Mouse (Mus musculus) gastrocnemius, adult 18-20 months (tissue): ENCODE measurements at regions not wholly inside any gene's neighbourhood (a gene's known extent, or its start where the extent isn't known, plus 50 kb on each side); places are given as distances from the start of the nearest gene placed in this dataset.

Source experiments
- DNase-seq: peaks from one replicate; pipeline ENCODE4 v3.0.0; 2021; ENCODE audit warnings: low spot score

DNA sequence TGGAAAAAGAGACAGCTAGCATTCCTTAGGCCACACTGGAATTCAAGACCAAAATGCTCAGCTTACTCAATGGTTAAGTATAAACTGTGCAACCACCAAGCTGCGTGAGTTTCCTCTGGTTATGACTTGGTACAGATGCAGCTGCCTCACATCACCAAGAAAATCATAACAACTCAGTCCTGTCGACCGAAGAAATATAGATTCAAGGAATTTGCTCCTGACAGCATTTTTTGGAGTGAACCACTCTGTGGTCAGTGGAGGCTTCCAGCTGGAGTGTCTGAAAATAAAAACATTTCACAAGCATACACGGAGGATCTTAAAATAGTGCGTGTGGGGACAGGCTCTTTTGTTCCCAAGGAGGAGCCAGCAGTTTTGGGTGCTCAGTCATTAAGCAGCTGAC is 253.8 kb downstream of the Bckdhb start:
- DNase-seq, result peak; percentile 4

DNA sequence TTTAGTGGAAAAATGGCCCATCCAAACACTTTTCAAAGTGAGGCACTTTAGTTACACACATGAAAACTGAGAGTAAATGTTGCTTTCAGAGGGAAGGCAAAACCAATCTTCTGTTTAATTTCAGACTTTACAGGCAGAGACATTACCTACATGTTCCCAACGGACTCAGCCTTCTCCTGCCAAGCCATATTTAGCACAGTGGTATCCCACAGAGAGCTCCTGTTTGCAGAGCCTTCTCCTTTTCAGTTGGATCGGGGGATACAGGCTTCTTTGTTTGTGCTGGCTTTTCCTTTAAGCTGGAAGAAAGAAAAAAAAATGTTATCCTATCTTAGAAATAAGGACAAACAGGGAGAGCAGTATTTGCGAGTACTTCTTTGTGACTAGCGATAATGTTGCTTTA is 254.3 kb downstream of the Bckdhb start:
- DNase-seq, result no peak

DNA sequence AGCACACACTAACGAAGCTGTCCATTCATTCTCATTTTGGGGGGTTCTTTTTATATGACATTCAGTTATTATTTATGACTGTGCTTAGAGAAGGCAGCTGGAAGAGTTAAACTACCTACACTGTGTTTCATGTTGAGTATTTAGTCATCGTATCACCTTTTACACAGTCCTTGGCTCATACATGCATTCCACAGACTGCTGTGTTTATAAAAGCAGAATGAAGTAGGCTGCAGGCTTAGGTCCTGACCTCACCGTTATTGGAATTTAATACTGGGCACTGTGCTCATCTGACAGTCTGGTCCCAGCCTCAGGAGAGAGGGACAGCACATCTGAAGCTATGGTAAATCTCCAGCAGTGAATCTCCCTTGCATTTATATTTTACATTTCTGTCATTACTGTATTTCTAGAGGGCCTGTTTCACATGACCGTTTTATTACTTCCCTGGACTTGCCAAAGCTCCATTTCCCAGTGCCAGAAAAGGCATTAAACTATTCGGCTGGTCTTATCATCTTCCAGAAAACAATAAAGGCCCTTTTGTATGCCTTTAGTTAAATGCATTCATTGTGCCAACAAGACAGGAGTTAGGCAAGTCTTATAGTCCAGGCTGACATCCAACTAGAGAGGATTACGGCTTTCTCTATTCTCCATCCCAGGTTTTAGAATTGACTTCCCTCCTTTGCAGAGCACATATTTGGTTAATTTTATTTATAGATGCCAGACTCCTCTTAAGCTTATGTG is 258.9 kb downstream of the Bckdhb start:
- DNase-seq, result no peak

DNA sequence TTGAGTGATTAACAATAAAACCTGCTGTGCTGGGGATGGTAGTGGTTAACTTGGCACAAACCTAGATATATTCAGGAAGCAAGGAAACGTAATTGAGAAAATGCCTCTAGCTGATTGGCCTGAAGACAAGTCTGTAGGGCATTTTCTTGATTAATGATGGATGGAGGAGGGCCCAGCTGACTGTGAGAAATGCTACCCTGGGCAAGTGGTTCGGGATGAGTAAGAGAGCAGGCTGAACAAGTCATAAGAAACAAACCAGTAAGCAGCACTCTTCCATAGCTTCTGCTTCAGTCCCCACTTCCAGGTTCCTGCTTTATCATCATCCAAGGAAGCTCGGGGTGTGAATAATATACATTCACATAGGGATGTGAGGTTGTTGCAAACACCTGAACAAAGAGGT is 262.6 kb downstream of the Bckdhb start:
- no peak for DNase-seq

DNA sequence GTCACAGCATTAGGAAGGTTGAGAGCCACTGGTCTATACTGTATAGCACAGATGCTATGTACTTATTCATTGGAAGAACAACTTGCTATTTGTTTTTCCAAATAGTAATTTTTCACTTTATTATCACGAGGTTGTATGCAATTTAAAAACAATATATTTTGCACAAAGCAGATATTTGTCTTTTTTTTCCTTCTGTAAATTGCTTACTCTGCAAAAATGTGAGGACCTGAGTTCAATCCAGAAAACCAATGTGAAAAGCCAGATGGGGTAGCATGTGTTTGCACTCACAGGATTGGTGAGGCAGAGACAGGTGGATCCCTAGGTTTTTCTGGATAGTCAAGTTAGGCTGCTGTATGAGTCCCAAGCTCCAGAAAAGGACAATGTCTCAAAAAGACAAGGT is 268.5 kb downstream of the Bckdhb start:
- no peak for DNase-seq

DNA sequence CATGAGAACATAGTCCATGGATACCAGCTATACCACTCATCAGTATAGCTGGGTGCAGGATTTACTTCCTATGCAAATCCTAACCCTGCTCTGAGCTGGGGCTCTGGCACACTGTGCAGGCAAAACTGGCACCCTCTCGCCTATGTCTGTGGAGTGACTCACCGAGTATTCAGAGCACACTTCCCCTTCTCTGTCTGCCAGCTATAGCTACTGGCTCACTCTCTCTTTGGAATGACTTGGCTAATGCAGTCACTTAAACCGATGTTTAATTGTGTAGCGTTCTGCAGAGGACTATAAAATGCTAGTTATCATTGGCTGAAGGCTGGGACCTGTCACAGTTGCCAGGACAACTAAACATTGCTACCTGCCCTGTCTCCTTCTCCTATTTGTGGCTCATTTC is 269.8 kb downstream of the Bckdhb start:
- DNase-seq, result no peak

DNA sequence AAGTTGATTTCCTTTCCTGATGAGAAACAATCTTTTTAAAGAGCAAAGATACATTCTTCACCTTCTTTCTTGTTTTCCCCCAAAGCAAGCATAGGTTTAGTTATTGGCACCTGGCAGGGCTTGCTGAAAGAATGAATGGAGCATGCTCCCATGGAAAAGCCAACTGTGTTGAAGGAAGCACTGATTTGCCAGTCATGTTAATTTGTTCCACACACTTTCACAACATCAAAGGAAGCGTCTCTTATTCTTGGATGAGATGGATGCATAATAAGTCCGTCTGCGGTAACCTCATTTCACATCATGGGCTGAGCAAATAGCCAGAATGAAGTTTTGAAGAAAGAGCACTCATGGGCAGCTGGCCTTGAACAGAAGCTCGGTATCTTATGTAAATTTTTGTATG is 270.4 kb downstream of the Bckdhb start:
- no peak for DNase-seq

DNA sequence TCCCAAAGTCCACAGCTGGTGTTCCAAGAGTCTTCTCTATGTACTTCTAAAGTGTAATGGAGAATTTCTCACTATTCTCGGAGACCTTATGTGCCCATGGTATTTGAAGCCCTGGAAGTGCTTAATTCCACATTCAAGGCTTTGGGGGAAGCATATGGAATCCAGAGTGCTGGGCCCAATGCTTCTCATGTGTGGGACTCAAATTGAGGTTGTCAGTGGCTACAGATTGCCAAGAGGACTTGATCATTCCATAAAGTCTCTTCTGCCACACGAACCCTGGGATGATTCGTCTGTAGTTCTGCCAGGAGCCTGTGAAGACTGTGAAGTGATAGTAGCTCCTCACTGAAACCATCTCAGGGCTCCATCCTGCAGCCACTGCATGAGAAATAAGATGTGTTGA is 275.3 kb downstream of the Bckdhb start:
- no peak for DNase-seq

DNA sequence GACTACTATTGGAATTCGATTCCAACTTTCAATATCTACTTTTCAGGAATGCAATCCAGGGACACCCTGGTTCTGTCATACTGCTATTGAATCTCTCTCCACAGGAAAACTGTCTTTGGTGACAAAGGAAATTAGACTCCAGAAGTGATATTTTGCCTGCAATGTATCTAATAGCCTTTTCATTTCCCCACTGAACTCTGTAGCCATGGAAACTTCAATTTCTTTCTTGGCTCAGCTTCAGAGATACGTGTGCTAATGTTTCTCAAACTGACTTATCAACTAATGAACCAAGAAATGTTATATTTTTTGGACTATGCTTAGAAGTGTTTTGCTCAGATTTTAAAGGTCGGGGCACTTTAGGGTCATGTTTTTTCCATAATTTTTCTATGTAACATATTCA is 279.1 kb downstream of the Bckdhb start:
- no peak for DNase-seq

DNA sequence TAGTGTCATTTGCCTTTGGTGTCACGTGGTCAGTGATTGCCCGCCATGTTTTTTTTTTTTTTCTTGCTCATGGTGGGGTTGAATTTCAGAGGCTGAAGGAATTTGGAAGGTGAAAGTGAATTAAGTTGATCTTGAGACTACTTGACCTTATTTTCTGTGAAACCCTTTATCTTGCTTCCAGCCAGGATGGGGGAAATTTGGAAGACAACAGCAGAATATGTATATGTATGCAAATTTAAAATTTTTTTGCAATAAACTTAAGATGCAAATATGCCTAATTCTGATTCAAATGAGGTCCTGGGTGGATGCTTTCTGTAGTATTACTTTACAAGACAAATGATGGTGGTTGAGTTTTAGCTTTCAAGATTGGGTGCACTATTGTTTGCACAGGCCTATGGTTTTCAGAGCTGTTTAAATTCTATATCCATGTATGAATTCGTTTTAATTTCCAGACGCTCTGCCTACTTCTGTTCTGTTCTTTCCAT is 315.6 kb downstream of the Bckdhb start:
- DNase-seq, result no peak

DNA sequence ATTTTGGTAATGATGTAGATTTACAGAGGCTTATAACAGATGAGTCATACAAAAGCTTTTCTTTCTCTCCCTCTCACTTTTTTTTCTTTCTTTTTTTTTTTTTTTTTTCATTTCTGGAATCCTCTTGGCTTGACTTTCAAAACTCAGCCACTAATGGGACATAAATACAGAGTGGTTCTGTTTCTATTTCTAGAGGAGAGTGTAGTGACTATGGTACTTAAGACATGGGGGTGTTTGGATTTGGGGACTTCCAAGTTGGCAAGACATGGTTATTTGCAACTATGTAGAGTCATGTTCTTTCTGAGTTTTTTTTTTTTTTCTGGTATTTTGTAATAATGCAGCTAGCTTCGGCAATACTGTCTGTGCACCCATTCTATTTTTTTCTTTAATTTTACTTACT is 324.8 kb downstream of the Bckdhb start:
- no peak for DNase-seq

DNA sequence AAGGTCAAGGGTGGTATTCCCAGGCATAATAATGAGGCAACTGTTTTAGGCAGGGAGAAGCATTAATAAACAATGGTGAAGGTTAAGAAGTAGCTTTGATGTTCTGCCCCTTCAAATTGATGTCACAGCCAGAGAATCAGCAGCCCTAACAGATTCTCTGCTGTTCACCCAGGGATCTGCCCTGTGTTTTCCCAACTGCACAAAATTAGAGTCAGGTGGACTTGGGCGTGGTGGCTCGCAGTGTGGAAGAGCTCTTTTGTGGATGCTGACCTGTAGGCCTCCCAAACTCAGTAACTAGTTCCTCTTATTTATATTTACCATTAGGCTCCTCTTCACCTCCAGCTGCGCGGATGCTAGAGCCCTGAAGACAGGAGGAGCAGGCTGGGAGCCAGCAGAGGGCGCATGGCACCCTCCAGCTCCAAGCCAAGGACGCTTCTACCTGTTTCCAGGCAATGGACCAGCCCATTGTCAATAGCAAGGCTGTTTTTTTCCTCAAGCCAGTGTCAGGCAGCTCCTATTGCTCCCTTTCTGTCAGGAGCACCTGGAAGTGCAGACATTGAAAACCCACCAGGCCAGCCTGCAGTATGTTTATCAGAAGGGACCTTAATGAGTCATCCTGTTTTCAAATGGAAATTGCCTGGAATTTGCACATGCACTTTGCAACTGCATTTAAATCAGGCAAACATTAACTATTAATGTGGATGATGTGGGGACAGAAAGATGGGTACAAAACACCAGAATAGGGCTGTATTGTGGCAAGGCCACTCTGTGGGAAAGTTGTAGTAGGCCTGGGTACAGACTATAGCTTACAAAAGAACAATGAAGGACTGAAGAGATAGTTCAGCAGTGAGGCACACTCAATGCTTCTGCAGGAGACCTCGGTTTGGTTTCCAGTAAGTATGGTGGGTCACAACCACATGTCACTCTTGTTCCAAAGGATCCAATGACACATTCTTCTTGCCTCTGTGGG is 328.4 kb downstream of the Bckdhb start:
- no peak for DNase-seq

DNA sequence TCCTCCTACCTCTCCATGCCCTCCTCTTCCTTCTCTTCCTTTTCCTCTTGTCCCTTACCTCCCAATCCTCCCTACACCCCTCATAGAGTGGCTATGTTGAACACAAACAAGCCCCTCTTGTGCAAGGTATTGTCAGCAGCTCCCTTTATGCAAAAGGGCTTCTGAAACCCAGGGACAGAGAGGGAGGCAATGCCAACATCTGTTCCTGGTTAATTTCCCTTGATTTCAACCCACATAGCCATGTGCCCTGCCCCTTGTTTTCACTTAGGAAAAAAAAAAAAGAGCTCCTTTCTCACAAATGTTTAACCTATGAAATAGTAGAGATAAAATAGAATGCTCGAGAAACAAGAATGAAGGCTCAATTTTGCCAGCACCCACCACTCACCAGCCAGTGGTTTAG is 333.5 kb downstream of the Bckdhb start:
- DNase-seq, result no peak

DNA sequence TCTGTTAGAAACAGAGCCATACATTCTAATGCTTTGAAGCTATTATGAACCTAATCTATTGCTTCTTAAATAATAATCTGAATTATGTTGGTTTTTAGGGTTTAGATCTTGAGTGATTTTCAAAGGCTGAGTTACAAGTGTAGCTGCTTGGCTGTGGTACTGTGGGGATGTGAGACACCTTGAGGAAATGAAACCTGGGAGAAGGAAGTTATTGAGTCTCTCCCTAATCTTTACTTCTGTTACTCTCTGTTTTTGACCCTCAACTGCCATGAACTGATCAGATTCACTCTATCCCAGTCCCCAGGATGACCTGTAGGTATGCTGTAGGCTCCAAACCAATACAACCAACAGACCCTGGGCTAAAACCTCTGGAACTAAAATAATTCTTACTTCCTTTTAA is 334.8 kb downstream of the Bckdhb start:
- no peak for DNase-seq

DNA sequence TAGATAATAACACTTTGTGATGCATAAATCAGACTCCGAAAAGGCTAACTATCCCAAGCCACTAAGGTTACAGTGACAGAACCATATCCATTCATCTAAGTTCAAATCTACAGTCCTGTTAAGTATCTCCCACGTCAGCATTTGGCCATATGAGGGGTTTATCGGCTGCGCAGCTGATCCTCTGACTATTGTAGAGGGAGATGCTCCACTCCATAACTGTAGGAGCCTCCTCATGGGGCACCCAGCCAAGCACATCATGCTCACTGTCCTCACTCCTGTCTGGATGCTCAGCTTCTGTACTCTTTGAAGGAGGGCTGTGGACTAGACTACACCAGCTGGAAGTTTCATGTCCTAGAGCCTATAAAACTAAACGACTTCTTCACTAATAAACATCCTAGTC is 337.2 kb downstream of the Bckdhb start:
- DNase-seq, result no peak

DNA sequence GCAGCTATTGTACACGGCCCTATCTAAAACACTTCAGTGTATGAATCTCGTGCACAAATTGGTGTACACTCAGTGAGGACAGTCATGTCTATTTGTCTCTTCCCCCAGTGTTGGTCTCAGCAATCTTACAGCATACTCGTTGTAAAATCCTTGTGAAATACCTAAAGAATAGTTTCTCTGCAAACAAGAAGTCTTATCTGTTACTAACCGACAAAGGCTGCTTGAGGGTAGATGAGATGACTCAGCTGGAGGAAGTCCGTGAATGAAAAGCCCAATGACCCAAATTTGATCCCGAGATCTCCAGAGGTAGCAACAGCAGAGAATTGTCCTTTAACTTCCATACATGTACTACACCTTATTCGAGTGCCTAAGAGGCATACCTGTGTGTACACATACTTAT is 342.0 kb downstream of the Bckdhb start:
- no peak for DNase-seq

DNA sequence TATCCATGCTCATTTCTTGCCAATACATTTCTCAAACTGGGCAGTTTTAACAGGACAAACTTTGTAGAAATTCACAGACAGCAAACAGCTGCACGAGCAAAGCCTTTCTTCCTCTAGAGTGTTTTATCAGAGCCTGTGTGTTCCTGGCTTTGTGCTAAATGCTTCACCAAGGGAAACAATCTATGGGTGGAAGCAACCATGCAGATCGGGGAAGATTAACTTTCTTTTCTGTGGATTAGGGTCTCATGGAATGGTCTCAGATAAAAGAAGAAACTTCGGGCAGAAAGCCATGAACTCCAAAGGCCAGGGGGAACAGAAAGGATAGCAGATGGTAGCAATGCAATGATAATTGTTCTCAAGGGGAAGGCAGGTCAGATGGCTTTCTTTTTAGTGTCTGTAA is 349.7 kb downstream of the Bckdhb start:
- DNase-seq, result no peak

DNA sequence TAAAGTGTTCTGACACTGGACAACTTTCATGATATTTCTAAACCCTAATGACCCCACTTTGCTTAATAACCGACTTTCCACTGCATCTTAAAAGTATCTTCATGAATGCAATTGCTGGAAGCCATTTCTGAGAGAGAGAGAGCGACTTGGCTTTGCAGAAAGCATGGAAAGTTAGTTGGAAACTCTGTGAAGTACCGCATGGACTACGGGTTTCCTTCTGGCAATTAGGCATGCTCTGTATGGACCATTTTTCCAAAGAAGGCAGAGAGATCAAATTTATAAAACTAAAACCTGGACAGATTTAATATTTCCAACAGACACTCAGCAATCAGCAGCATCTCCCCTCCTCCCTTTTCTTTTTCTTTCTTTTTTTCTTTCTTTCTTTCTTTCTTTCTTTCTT is 353.4 kb downstream of the Bckdhb start:
- DNase-seq, result no peak

DNA sequence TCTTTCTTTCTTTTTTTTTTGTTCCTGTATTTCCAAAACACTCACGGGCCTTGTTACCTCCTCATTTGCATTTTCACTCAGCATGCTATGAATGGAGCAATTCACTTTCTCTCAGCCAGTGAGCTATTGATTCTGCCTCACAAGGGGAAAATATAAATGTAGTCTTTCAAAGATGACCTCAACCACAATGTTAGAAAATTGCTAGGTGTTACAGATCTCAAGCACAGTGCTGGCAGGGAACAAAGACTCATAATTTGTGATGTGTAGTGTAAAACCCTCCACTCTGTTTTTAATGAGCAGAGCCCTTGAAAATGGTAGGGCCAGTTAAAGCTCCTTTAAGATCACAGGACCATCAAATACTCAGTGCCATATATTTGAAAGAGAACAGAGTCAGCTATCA is 353.8 kb downstream of the Bckdhb start:
- DNase-seq, result no peak

DNA sequence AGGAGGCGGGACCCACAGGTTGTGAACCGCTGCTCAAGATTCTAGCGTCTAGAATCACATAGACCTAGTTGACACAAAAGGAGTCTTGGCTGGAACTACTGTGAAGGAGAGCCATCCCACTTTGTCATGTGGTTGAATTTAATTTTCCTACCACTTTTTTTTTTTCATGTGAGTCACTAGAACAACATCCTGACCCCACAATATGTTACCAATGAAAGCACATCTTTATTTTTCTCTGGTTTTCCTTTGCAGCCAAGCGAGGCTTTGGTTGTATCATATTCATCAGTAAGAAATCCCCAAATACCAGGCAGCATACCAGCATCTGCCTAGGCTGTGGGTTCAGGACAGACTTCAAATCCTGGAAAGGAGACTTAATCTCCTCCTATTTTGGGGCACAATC is 356.0 kb downstream of the Bckdhb start:
- no peak for DNase-seq

DNA sequence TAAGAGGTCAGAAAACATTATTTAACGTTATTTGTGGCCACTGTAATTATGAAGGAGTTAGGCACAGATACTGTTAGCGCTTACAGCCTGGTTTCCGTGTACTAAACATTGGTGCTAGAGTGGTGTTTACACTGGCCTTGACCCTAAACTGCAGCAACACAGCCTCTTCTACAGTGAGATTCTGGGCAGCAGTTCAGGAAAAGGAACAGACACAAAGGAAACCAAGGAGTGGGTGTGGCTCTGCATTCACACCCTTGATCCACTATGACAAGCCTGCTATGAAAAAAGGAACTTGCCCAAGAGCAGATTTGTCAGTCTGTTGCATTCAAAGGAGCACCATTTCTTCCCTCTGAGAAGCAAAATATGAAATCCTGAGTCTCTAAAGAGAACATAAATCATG is 356.7 kb downstream of the Bckdhb start:
- DNase-seq, result no peak

DNA sequence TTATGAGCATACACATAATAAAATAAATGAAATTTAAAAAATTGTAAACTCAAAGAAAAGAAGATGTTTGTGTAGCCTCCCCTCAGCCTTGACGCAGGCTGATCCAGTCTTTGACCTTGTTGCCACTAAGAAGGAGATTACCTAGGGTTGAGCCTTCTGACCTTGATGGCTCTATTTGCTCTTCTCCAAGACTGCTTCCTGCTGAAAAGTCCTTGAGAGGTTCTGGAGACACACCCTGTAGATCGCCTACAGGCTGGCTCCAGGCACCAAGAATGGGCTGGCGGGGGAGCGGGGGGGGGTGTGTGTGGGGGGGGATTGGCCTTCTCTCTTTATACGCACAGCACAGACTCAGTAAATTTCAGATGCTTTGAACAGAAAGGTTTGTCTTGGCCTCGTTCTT is 358.4 kb downstream of the Bckdhb start:
- DNase-seq, result no peak

DNA sequence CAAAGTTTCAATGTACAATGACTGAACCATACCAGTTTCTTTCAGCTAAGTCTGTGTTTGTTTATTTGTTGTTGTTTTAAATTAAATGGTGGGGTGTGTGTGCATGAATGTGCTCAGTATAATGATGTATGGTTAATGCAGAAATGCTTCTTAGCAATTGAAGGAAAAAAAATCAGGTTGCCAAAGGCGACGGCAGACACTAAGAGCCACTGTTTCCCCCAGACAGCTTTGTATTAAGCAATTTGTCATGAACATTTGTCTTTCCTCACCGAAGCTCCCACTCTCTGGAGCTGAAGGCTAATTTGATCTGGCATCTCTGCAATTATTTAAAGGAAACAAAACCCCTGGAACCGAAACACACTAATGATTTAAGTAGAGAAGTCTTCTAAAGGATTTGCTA is 360.7 kb downstream of the Bckdhb start:
- no peak for DNase-seq
